Mouse (Mus musculus) layer of hippocampus, postnatal 14 days (tissue): ENCODE data around the gene Lrrc23. TPM values are rescaled to one million over a fixed set of nuclear protein-coding genes. Genes with fewer than 3 reads are reported as not detected.
"Not testable (repeated sequence)": the region's sequence is repeated elsewhere in the genome, so short reads cannot be mapped to it uniquely, and the experiment has no call there.

Experiments
- DNase-seq, 2 experiments: peaks; one replicate each; pipeline ENCODE4 v3.0.0; 2021 to 2022; ENCODE audit warnings: low spot score in 2 of 2, mixed read lengths in 1 of 2
- total RNA-seq, 2 experiments: library from RNA; stranded (reverse); gene quantifications; 2 replicates each; pipeline ENCODE4 v1.2.3; 2021

The Lrrc23 gene
- total RNA-seq, 2 experiments from 2014 or later = 1.6 to 3.4 TPM

- peak; percentile 53 to 65 for DNase-seq
These were observed 29.0 kb upstream of the Lrrc23 start, which contains the start of gene Spsb2 for GRCm38 (mm10) chr6:124808358-124809012. Gene Spsb2 (plus strand): TSS chr6:124808661.

- DNase-seq = no peak
These were observed 28.4 kb upstream of the Lrrc23 start for GRCm38 (mm10) chr6:124807986-124808357.

- DNase-seq = no peak
These were observed 27.8 kb upstream of the Lrrc23 start for GRCm38 (mm10) chr6:124807366-124807765.

- DNase-seq = no peak
These were observed 27.1 kb upstream of the Lrrc23 start for GRCm38 (mm10) chr6:124806446-124807140.

- DNase-seq = peak; percentile 92 to 97
These were observed 26.1 kb upstream of the Lrrc23 start for GRCm38 (mm10) chr6:124805341-124806321.

GRCm38 (mm10) chr6:124804341-124804740 lies 24.8 kb upstream of the Lrrc23 start:
- DNase-seq = no peak

- DNase-seq = not testable (repeated sequence)
These were observed 24.2 kb upstream of the Lrrc23 start for GRCm38 (mm10) chr6:124803691-124804090.

- no peak for DNase-seq
These were observed 23.5 kb upstream of the Lrrc23 start for GRCm38 (mm10) chr6:124803061-124803460.

- DNase-seq = not testable (repeated sequence)
These were observed 22.9 kb upstream of the Lrrc23 start for GRCm38 (mm10) chr6:124802400-124802799.

- DNase-seq = no peak
These were observed 16.7 kb upstream of the Lrrc23 start for GRCm38 (mm10) chr6:124796200-124796599.

GRCm38 (mm10) chr6:124795781-124796180 lies 16.3 kb upstream of the Lrrc23 start:
- no peak for DNase-seq

- DNase-seq = no peak
These were observed 12.4 kb upstream of the Lrrc23 start for GRCm38 (mm10) chr6:124791911-124792310.

- DNase-seq = no peak
These were observed 10.6 kb upstream of the Lrrc23 start for GRCm38 (mm10) chr6:124790121-124790520.

- no peak for DNase-seq
These were observed 10.0 kb upstream of the Lrrc23 start for GRCm38 (mm10) chr6:124789519-124789918.

GRCm38 (mm10) chr6:124787722-124788121 lies 8.2 kb upstream of the Lrrc23 start:
- no peak for DNase-seq

- DNase-seq = no peak
These were observed 7.4 kb upstream of the Lrrc23 start for GRCm38 (mm10) chr6:124786756-124787420.

GRCm38 (mm10) chr6:124782436-124782835 lies 2.9 kb upstream of the Lrrc23 start:
- DNase-seq = no peak

- no peak for DNase-seq
These were observed 1.4 kb upstream of the Lrrc23 start for GRCm38 (mm10) chr6:124780917-124781316.

- DNase-seq = no peak
These were observed 473 bp upstream of the Lrrc23 start for GRCm38 (mm10) chr6:124779984-124780416.

GRCm38 (mm10) chr6:124770511-124770910 lies 9.0 kb downstream of the Lrrc23 start:
- no peak for DNase-seq

GRCm38 (mm10) chr6:124770013-124770412 lies 9.5 kb downstream of the Lrrc23 start:
- DNase-seq = no peak
